Mouse (Mus musculus): ENCODE measurements at regions not wholly inside any gene's neighbourhood (a gene's known extent, or its start where the extent isn't known, plus 50 kb on each side); places are given as distances from the start of the nearest gene placed in this dataset.

GRCm38 (mm10) chr19:3208283-3208682, 74.4 kb upstream of the Mrpl21 start:
- no peak overlapping the region for H3K27ac ChIP-seq (ENCODE audit: low read depth)
- H3K4me1 ChIP-seq (ENCODE audit: insufficient read depth): no peaks in the 10 kb centered on the region
- H3K36me3 ChIP-seq (replicated peaks; ENCODE audit: insufficient read depth, low read length): no peaks in the 10 kb centered on the region
- peak; percentile 41 for DNase-seq
- 7% methylated on average over 4 of the region's 4 CpGs for WGBS (ENCODE audit: insufficient replicate concordance)
- no peak overlapping the region for H3K4me2 ChIP-seq (ENCODE audit: low read depth, low read length)
- ATAC-seq: no peak
- peak; percentile 72 for TF ChIP-seq CTCF (IDR thresholded peaks at IDR 0.05; ENCODE audit: low read depth)
- TF ChIP-seq EP300 (IDR thresholded peaks at IDR 0.05; ENCODE audit: low read depth): no peak
- H3K9ac ChIP-seq (replicated peaks): no peak overlapping the region
- H3K9me3 ChIP-seq (ENCODE audit: low read length): no peaks in the 10 kb centered on the region
- no peak overlapping the region for H3K4me3 ChIP-seq (ENCODE audit: low read depth, low read length)
- no peaks in the 10 kb centered on the region for H3K27me3 ChIP-seq (ENCODE audit: insufficient read depth, low read length)
